Mouse (Mus musculus) small intestine, adult 2 months (tissue): ENCODE measurements around the gene Zfhx3.

Experiments
- CTCF ChIP-seq: fragments of 200-500 bp; IDR thresholded peaks from 2 replicates; pipeline ENCODE4 v1.5.1; 2012; ENCODE audit warnings: low read depth, mild to moderate bottlenecking, control low read depth, inconsistent platforms, low read length, moderate library complexity, mixed read lengths; ENCODE audit not compliant: insufficient replicate concordance, insufficient read length; ENCODE audit errors: extremely low read depth
- POLR2A ChIP-seq: fragments of 200-500 bp; IDR thresholded peaks from 2 replicates; pipeline ENCODE4 v1.6.1; 2012; ENCODE audit warnings: low read depth, mild to moderate bottlenecking, control low read depth, inconsistent platforms, low read length, moderate library complexity

GRCm38 (mm10) chr8:108689694-108690093 lies 747.2 kb downstream of the Zfhx3 start:
- TF ChIP-seq POLR2A: no peak
- TF ChIP-seq CTCF: no peak
